Mouse (Mus musculus) lung, embryonic 14.5 days (tissue): ENCODE results near the gene Lamp3. TPM values are rescaled to one million over a fixed set of nuclear protein-coding genes. Genes with fewer than 3 reads are reported as not detected.
"Not testable (repeated sequence)": the region's sequence is repeated elsewhere in the genome, so short reads cannot be mapped to it uniquely, and the experiment has no call there.

ENCODE experiments used
- ATAC-seq: fragments of 200-750 bp; cut with Nextera tagmentation; 2 replicates; pipeline ENCODE4 v1.8.0; 2017; ENCODE audit warnings: mild to moderate bottlenecking, moderate TSS enrichment, moderate library complexity; ENCODE audit not compliant: insufficient read depth
- DNase-seq: peaks from one replicate; pipeline ENCODE4 v3.0.0-alpha.2; 2015
- H3K27ac ChIP-seq: fragments of 300-500 bp; sonication (generic); 2 replicates; pipeline ENCODE4 v1.5.1; 2014; ENCODE audit warnings: low read depth, mild to moderate bottlenecking, moderate library complexity
- H3K27me3 ChIP-seq: fragments of 300-500 bp; sonication (generic); 2 replicates; pipeline ENCODE4 v1.6.1; 2014; ENCODE audit warnings: low read length, control low read depth; ENCODE audit not compliant: insufficient read depth
- H3K36me3 ChIP-seq: fragments of 300-500 bp; sonication (generic); 2 replicates; pipeline ENCODE4 v1.6.1; 2014; ENCODE audit warnings: control low read depth; ENCODE audit not compliant: insufficient read depth
- H3K4me1 ChIP-seq: fragments of 300-500 bp; sonication (generic); 2 replicates; pipeline ENCODE4 v1.6.1; 2014; ENCODE audit warnings: antibody characterized with exemption, control low read depth; ENCODE audit not compliant: insufficient read depth
- H3K4me2 ChIP-seq: fragments of 300-500 bp; sonication (generic); 2 replicates; pipeline ENCODE4 v1.6.1; 2014; ENCODE audit warnings: mild to moderate bottlenecking
- H3K4me3 ChIP-seq: fragments of 300-500 bp; sonication (generic); 2 replicates; pipeline ENCODE4 v1.5.1; 2014; ENCODE audit warnings: low read depth, low read length
- H3K9ac ChIP-seq: fragments of 300-500 bp; sonication (generic); 2 replicates; pipeline ENCODE4 v1.6.1; 2014
- H3K9me3 ChIP-seq: fragments of 300-500 bp; sonication (generic); 2 replicates; pipeline ENCODE4 v1.6.1; 2016; ENCODE audit warnings: low read depth, low read length, control low read depth
- CTCF ChIP-seq: IDR thresholded peaks from 2 replicates; pipeline ENCODE4 v1.5.1; 2016; ENCODE audit warnings: antibody characterized with exemption, low read depth
- WGBS: fragments of 180-500 bp; shearing (Covaris S2); extraction: QIAGEN DNeasy Blood & Tissue Kit; methylation state at CpG from one replicate; pipeline ENCODE4 v1.1.7; 2014; 5-methylcytosine and 5-hydroxymethylcytosine counted together
- polyA plus RNA-seq: library from polyadenylated mRNA; unstranded; fragments of >200 nt; fragmentation: Nextera tagmentation; extraction: Ambion mirVana; gene quantifications from 2 replicates; pipeline ENCODE4 v1.2.1, GENCODE M21; 2014

The Lamp3 gene
- polyA plus RNA-seq, 1 experiment from 2014 or later = 4.3 TPM

GRCm38 (mm10) chr16:19629816-19630215, 76.4 kb downstream of the Lamp3 start, which contains the start of gene Olfr171:
TSS of gene Olfr171 (minus strand) at chr16:19629916.
- H3K9ac ChIP-seq = no peak within 1 kb of the TSS
- H3K4me3 ChIP-seq = no peak within 1 kb of the TSS
- H3K27me3 ChIP-seq = no peaks in the 10 kb centered on the region
- WGBS = 66% methylated on average over 1 of the region's 1 CpGs
- no peaks in the 10 kb centered on the region for H3K36me3 ChIP-seq
- no peak for TF ChIP-seq CTCF
- no peaks in the 10 kb centered on the region for H3K4me1 ChIP-seq
- no peak within 1 kb of the TSS for H3K27ac ChIP-seq
- H3K9me3 ChIP-seq = no peaks in the 10 kb centered on the region
- no peak for DNase-seq
- no peak for ATAC-seq
- no peak within 1 kb of the TSS for H3K4me2 ChIP-seq

- H3K4me2 ChIP-seq, H3K4me1 ChIP-seq, H3K9me3 ChIP-seq, H3K27ac ChIP-seq, H3K9ac ChIP-seq, ATAC-seq, DNase-seq, H3K4me3 ChIP-seq, H3K27me3 ChIP-seq, H3K36me3 ChIP-seq: not testable (repeated sequence)
- WGBS = 81% methylated on average over 2 of the region's 2 CpGs
Measured at GRCm38 (mm10) chr16:19611782-19612181, 94.4 kb downstream of the Lamp3 start, which contains the start of gene Olfr170. TSS of gene Olfr170 (minus strand) at chr16:19611882.

Other genes with a start within 250 kb of the Lamp3 start
- gene Olfr166, start 222.7 kb downstream of the Lamp3 start, polyA plus RNA-seq = not detected in 2 replicates
- gene Olfr167, start 184.1 kb downstream of the Lamp3 start, polyA plus RNA-seq = not detected in 2 replicates
- gene Olfr168, start 170.8 kb downstream of the Lamp3 start, polyA plus RNA-seq = not detected in 2 replicates
- gene Olfr169, start 134.6 kb downstream of the Lamp3 start, polyA plus RNA-seq = not detected in 2 replicates
- gene Olfr170, start 94.5 kb downstream of the Lamp3 start, polyA plus RNA-seq = not detected in 2 replicates
- not detected in 2 replicates for gene Olfr171, start 76.5 kb downstream of the Lamp3 start, polyA plus RNA-seq
- gene B3gnt5, start 53.8 kb upstream of the Lamp3 start, polyA plus RNA-seq = 26.1 and 28.6 TPM in 2 replicates